Mouse (Mus musculus) heart, adult 2 months (tissue): Measurements from ENCODE around the gene Ackr1.

ENCODE experiments used
- CTCF ChIP-seq: fragments of 200-600 bp; IDR thresholded peaks from 2 replicates; pipeline ENCODE4 v1.8.1; 2022; ENCODE audit warnings: antibody characterized with exemption, mild to moderate bottlenecking, moderate library complexity
- POLR2A ChIP-seq: fragments of 200-500 bp; IDR thresholded peaks from 2 replicates; pipeline ENCODE4 v1.6.1; 2011; ENCODE audit warnings: mild to moderate bottlenecking, low read depth, low read length, control low read depth; ENCODE audit not compliant: insufficient read depth

DNA sequence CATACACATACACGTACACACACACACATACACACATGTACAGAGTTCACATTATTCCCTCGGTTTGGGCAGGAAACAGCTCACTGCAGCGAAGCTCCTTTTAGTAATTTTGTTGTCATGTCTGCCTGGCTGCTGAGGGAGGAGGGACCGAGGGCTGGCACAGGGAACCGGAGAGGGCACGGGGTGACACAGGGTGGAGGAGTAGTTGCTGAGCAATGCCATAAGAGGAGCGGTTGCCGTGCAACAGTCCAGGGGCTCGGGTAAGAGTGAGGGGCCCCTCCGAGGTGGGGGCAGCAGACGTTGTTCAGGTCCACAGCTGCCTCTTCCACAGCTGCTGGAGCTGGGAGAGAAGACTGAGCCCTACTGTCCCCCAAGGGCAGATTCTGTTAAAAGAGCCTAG lies 2.4 kb upstream of the Ackr1 start:
- TF ChIP-seq CTCF (no peak), POLR2A (no peak)
